Mouse (Mus musculus): ENCODE data around the gene Aloxe3. TPM values are rescaled to one million over a fixed set of nuclear protein-coding genes. Genes with fewer than 3 reads are reported as not detected.

The Aloxe3 gene
- polyA plus RNA-seq, 1 experiment from 2014 or later, result 4.3 TPM

DNA sequence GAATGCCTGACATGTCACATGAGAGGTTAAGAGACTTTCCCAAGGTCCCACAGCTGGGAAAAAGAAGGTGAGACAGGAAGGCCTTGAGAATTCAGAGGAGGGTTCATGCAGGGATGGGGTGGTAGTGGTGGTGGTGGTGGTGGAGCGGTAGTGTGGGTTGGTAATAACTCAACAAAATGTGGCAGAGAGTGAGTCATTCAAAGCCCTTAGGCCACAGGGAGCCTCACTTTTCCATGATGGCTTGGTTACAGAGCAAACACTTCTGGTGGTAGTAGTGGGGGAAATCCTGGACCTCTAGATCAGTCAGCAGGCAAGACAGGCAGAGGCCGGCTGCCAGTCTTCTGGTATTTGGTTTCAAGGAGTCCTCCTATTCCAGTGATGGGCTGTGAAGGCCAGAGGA, 46.9 kb downstream of the Aloxe3 start:
- Histone ChIP-seq H3K27ac (no peak overlapping the region), H3K4me2 (replicated peaks) (no peak overlapping the region), H3K4me1 (replicated peaks; ENCODE audit: control insufficient read depth, insufficient read depth, low read length) (no peaks in the 10 kb centered on the region), H3K27me3 (ENCODE audit: control insufficient read depth, insufficient read depth, low read length) (no peaks in the 10 kb centered on the region), H3K4me3 (replicated peaks; ENCODE audit: low read length) (no peak overlapping the region), H3K9me3 (ENCODE audit: control insufficient read depth, low read length) (no peaks in the 10 kb centered on the region), H3K9ac (no peak overlapping the region), H3K36me3 (replicated peaks; ENCODE audit: control insufficient read depth, insufficient read depth) (no peaks in the 10 kb centered on the region)
- WGBS, result 90% methylated on average over 2 of the region's 2 CpGs
- no peak for DNase-seq (ENCODE audit: low spot score)
- no peak for ATAC-seq (ENCODE audit: low FRiP score)

GRCm38 (mm10) chr11:69174722-69175121, 49.0 kb downstream of the Aloxe3 start:
- Histone ChIP-seq H3K4me2 (replicated peaks) (no peak overlapping the region), H3K9me3 (ENCODE audit: control insufficient read depth, low read length) (no peaks in the 10 kb centered on the region), H3K27me3 (ENCODE audit: control insufficient read depth, insufficient read depth, low read length) (no peaks in the 10 kb centered on the region), H3K4me1 (replicated peaks; ENCODE audit: control insufficient read depth, insufficient read depth, low read length) (no peaks in the 10 kb centered on the region), H3K27ac (no peak overlapping the region), H3K36me3 (replicated peaks; ENCODE audit: control insufficient read depth, insufficient read depth) (no peaks in the 10 kb centered on the region), H3K9ac (no peak overlapping the region), H3K4me3 (replicated peaks; ENCODE audit: low read length) (no peak overlapping the region)
- ATAC-seq (ENCODE audit: low FRiP score) (no peak), DNase-seq (ENCODE audit: low spot score) (no peak)
- 83% methylated on average over 7 of the region's 7 CpGs for WGBS

GRCm38 (mm10) chr11:69178525-69178924, 52.8 kb downstream of the Aloxe3 start:
- DNase-seq (ENCODE audit: low spot score) (no peak), ATAC-seq (ENCODE audit: low FRiP score) (no peak)
- Histone ChIP-seq H3K27me3 (ENCODE audit: control insufficient read depth, insufficient read depth, low read length) (no peaks in the 10 kb centered on the region), H3K9me3 (ENCODE audit: control insufficient read depth, low read length) (no peaks in the 10 kb centered on the region), H3K36me3 (replicated peaks; ENCODE audit: control insufficient read depth, insufficient read depth) (no peaks in the 10 kb centered on the region), H3K9ac (no peak overlapping the region), H3K4me2 (replicated peaks) (no peak overlapping the region), H3K4me3 (replicated peaks; ENCODE audit: low read length) (no peak overlapping the region), H3K4me1 (replicated peaks; ENCODE audit: control insufficient read depth, insufficient read depth, low read length) (no peaks in the 10 kb centered on the region), H3K27ac (no peak overlapping the region)
- 81% methylated on average over 3 of the region's 3 CpGs for WGBS

- no peak for DNase-seq (ENCODE audit: low spot score)
- H3K4me1 ChIP-seq (replicated peaks; ENCODE audit: control insufficient read depth, insufficient read depth, low read length), result no peaks in the 10 kb centered on the region
- no peak overlapping the region for H3K9ac ChIP-seq
- WGBS, result 51% methylated on average over 3 of the region's 3 CpGs
- no peak overlapping the region for H3K27ac ChIP-seq
- H3K4me3 ChIP-seq (replicated peaks; ENCODE audit: low read length), result no peak overlapping the region
- ATAC-seq (ENCODE audit: low FRiP score), result no peak
- no peaks in the 10 kb centered on the region for H3K27me3 ChIP-seq (ENCODE audit: control insufficient read depth, insufficient read depth, low read length)
- H3K36me3 ChIP-seq (replicated peaks; ENCODE audit: control insufficient read depth, insufficient read depth), result no peaks in the 10 kb centered on the region
- H3K9me3 ChIP-seq (ENCODE audit: control insufficient read depth, low read length), result no peaks in the 10 kb centered on the region
- H3K4me2 ChIP-seq (replicated peaks), result no peak overlapping the region
Observed at GRCm38 (mm10) chr11:69179512-69179911, 53.8 kb downstream of the Aloxe3 start.

DNA sequence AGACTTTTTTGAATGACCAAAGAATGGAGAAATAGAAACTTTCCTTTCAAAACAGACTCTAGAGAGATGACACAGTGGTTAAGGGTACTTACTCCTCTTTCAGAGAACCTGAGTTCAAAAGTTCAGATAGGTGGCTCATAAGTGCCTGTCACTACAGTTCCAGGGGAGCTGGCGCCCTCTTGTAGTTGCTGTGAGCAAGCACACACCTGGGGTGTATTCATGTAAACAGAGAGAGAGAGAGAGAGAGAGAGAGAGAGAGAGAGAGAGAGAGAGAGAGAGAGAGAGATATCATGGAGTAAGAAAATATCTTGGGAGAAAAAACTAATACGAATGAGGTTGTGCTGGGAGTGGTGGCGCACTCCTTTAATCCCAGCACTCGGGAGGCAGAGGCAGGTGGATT, 54.4 kb downstream of the Aloxe3 start:
- Histone ChIP-seq H3K4me3 (replicated peaks; ENCODE audit: low read length) (no peak overlapping the region), H3K9me3 (ENCODE audit: control insufficient read depth, low read length) (no peaks in the 10 kb centered on the region)
- ATAC-seq (ENCODE audit: low FRiP score), result no peak

GRCm38 (mm10) chr11:69185031-69185430, 59.3 kb downstream of the Aloxe3 start:
- no peak for DNase-seq (ENCODE audit: low spot score)
- H3K27me3 ChIP-seq (ENCODE audit: control insufficient read depth, insufficient read depth, low read length), result no peaks in the 10 kb centered on the region
- no peaks in the 10 kb centered on the region for H3K36me3 ChIP-seq (replicated peaks; ENCODE audit: control insufficient read depth, insufficient read depth)
- H3K9me3 ChIP-seq (ENCODE audit: control insufficient read depth, low read length), result no peaks in the 10 kb centered on the region
- no peak overlapping the region for H3K4me2 ChIP-seq (replicated peaks)
- H3K9ac ChIP-seq, result no peak overlapping the region
- no peak overlapping the region for H3K4me3 ChIP-seq (replicated peaks; ENCODE audit: low read length)
- 87% methylated on average over 5 of the region's 5 CpGs for WGBS
- H3K4me1 ChIP-seq (replicated peaks; ENCODE audit: control insufficient read depth, insufficient read depth, low read length), result no peaks in the 10 kb centered on the region
- ATAC-seq (ENCODE audit: low FRiP score), result no peak
- H3K27ac ChIP-seq, result no peak overlapping the region

More for the DNA sequence above, 54.4 kb downstream of the Aloxe3 start:
- no peaks in the 10 kb centered on the region for H3K36me3 ChIP-seq (replicated peaks; ENCODE audit: control insufficient read depth, insufficient read depth)
- H3K27ac ChIP-seq, result no peak overlapping the region
- H3K27me3 ChIP-seq (ENCODE audit: control insufficient read depth, insufficient read depth, low read length), result no peaks in the 10 kb centered on the region
- H3K4me2 ChIP-seq (replicated peaks), result no peak overlapping the region
- H3K4me1 ChIP-seq (replicated peaks; ENCODE audit: control insufficient read depth, insufficient read depth, low read length), result no peaks in the 10 kb centered on the region
- 87% methylated on average over 4 of the region's 4 CpGs for WGBS
- no peak for DNase-seq (ENCODE audit: low spot score)
- no peak overlapping the region for H3K9ac ChIP-seq

DNA sequence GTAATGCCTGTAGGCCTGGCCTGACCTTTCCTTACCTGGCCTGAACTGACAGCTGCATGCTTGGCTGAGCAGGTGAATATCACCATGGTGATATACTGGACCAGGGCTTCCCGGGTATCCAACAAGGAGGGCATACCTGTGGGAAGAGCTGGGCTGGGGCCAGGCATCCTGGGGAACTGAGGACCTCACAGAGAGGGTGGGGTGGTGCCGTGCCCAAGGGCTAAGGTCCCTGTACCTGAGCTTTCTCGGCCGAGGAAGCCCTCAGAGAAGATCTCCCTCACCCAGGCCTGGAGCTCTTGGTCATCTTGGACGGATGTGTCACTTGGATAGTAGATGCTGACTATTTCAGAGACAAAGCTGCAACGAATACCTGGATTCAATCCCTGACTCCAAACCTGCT, 60.2 kb downstream of the Aloxe3 start:
- Histone ChIP-seq H3K9ac (no peak overlapping the region), H3K36me3 (replicated peaks; ENCODE audit: control insufficient read depth, insufficient read depth) (no peaks in the 10 kb centered on the region), H3K27me3 (ENCODE audit: control insufficient read depth, insufficient read depth, low read length) (no peaks in the 10 kb centered on the region), H3K4me3 (replicated peaks; ENCODE audit: low read length) (no peak overlapping the region), H3K27ac (no peak overlapping the region), H3K9me3 (ENCODE audit: control insufficient read depth, low read length) (no peaks in the 10 kb centered on the region), H3K4me1 (replicated peaks; ENCODE audit: control insufficient read depth, insufficient read depth, low read length) (no peaks in the 10 kb centered on the region), H3K4me2 (replicated peaks) (no peak overlapping the region)
- WGBS, result 88% methylated on average over 6 of the region's 6 CpGs
- ATAC-seq (ENCODE audit: low FRiP score), result no peak
- DNase-seq (ENCODE audit: low spot score), result no peak

- WGBS, result 9% methylated on average over 1 of the region's 1 CpGs
- no peak overlapping the region for H3K4me3 ChIP-seq (replicated peaks; ENCODE audit: low read length)
- no peak overlapping the region for H3K4me2 ChIP-seq (replicated peaks)
- H3K27me3 ChIP-seq (ENCODE audit: control insufficient read depth, insufficient read depth, low read length), result peaks cover 16% of the 10 kb centered on the region
- H3K36me3 ChIP-seq (replicated peaks; ENCODE audit: control insufficient read depth, insufficient read depth), result no peaks in the 10 kb centered on the region
- H3K27ac ChIP-seq, result no peak overlapping the region
- H3K9ac ChIP-seq, result no peak overlapping the region
- ATAC-seq (ENCODE audit: low FRiP score), result no peak
- peak; percentile 80 for DNase-seq (ENCODE audit: low spot score)
- H3K4me1 ChIP-seq (replicated peaks; ENCODE audit: control insufficient read depth, insufficient read depth, low read length), result peaks cover 3% of the 10 kb centered on the region; the same call in 1 of the 2 replicates
- no peaks in the 10 kb centered on the region for H3K9me3 ChIP-seq (ENCODE audit: control insufficient read depth, low read length)
Observed at GRCm38 (mm10) chr11:69192840-69193239, 67.1 kb downstream of the Aloxe3 start.

GRCm38 (mm10) chr11:69196766-69197165, 71.1 kb downstream of the Aloxe3 start:
- no peak for DNase-seq (ENCODE audit: low spot score)
- H3K27me3 ChIP-seq (ENCODE audit: control insufficient read depth, insufficient read depth, low read length), result peaks cover 25% of the 10 kb centered on the region
- H3K4me1 ChIP-seq (replicated peaks; ENCODE audit: control insufficient read depth, insufficient read depth, low read length), result peaks cover 3% of the 10 kb centered on the region; the same call in 1 of the 2 replicates
- no peak for ATAC-seq (ENCODE audit: low FRiP score)
- peak overlapping the region; percentile 22; the same call in 1 of the 2 replicates for H3K9ac ChIP-seq
- H3K4me2 ChIP-seq (replicated peaks), result peak overlapping the region; percentile 41; the same call in 1 of the 2 replicates
- H3K9me3 ChIP-seq (ENCODE audit: control insufficient read depth, low read length), result no peaks in the 10 kb centered on the region
- H3K27ac ChIP-seq, result no peak overlapping the region
- no peaks in the 10 kb centered on the region for H3K36me3 ChIP-seq (replicated peaks; ENCODE audit: control insufficient read depth, insufficient read depth)
- WGBS, result 11% methylated on average over 5 of the region's 5 CpGs
- H3K4me3 ChIP-seq (replicated peaks; ENCODE audit: low read length), result peak overlapping the region; percentile 4; the same call in 1 of the 2 replicates

DNA sequence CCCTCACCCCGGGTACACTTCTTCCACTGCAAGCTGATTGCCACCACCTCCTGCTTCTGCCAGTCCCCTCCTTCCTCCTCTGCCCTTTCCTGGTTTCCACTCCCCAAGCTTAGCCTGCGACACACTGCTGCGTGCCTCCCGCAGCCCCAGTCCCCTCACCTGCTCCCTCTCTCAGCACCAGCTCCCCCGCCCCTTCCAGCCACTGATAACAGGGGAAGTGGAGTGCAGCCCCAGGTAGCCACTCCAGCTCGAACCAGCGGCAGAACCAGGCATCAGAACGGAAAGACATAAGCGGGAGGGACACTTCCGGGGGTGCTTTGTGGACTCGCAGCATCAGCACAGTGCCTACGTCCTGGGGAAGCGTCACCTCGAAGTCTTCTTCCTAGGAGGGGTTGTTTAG, 71.5 kb downstream of the Aloxe3 start:
- H3K27me3 ChIP-seq (ENCODE audit: control insufficient read depth, insufficient read depth, low read length), result peaks cover 25% of the 10 kb centered on the region
- peak overlapping the region; percentile 22; the same call in 1 of the 2 replicates for H3K9ac ChIP-seq
- DNase-seq (ENCODE audit: low spot score) (no peak), ATAC-seq (ENCODE audit: low FRiP score) (no peak)
- H3K4me2 ChIP-seq (replicated peaks), result peak overlapping the region; percentile 41
- no peaks in the 10 kb centered on the region for H3K9me3 ChIP-seq (ENCODE audit: control insufficient read depth, low read length)
- H3K36me3 ChIP-seq (replicated peaks; ENCODE audit: control insufficient read depth, insufficient read depth), result no peaks in the 10 kb centered on the region
- H3K4me1 ChIP-seq (replicated peaks; ENCODE audit: control insufficient read depth, insufficient read depth, low read length), result peaks cover 3% of the 10 kb centered on the region; the same call in 1 of the 2 replicates
- WGBS, result 2% methylated on average over 14 of the region's 14 CpGs
- H3K4me3 ChIP-seq (replicated peaks; ENCODE audit: low read length), result peak overlapping the region; percentile 4
- H3K27ac ChIP-seq, result no peak overlapping the region

All from hindbrain, embryonic 14.5 days (tissue).